Mouse (Mus musculus) hindbrain, embryonic 11.5 days (tissue): ENCODE results near the gene Tomm40l. TPM values are rescaled to one million over a fixed set of nuclear protein-coding genes. Genes with fewer than 3 reads are reported as not detected.

Source experiments
- ATAC-seq: fragments of 200-750 bp; cut with Nextera tagmentation; 2 replicates; pipeline ENCODE4 v1.8.0; 2017; ENCODE audit warnings: mild to moderate bottlenecking, moderate TSS enrichment, moderate library complexity; ENCODE audit not compliant: low FRiP score
- DNase-seq: peaks from one replicate; pipeline ENCODE4 v3.0.0-alpha.2; 2015; ENCODE audit warnings: low spot score
- H3K27ac ChIP-seq: fragments of 300-500 bp; sonication (generic); 2 replicates; pipeline ENCODE4 v1.5.1; 2014; ENCODE audit warnings: mild to moderate bottlenecking, low read depth, low read length
- H3K27me3 ChIP-seq: fragments of 300-500 bp; sonication (generic); 2 replicates; pipeline ENCODE4 v1.6.1; 2014; ENCODE audit warnings: mild to moderate bottlenecking, low read length, moderate library complexity, mixed read lengths; ENCODE audit not compliant: control insufficient read depth, insufficient read depth
- H3K36me3 ChIP-seq: fragments of 300-500 bp; sonication (generic); 2 replicates; pipeline ENCODE4 v1.6.1; 2014; ENCODE audit warnings: mild to moderate bottlenecking, low read length, moderate library complexity, mixed read lengths; ENCODE audit not compliant: control insufficient read depth, insufficient read depth
- H3K4me1 ChIP-seq: fragments of 300-500 bp; sonication (generic); replicated peaks from 2 replicates; pipeline ENCODE4 v1.6.1; 2014; ENCODE audit warnings: low read length, mixed read lengths; ENCODE audit not compliant: control insufficient read depth, insufficient read depth
- H3K4me2 ChIP-seq: fragments of 300-500 bp; sonication (generic); replicated peaks from 2 replicates; pipeline ENCODE4 v1.6.1; 2014; ENCODE audit warnings: mild to moderate bottlenecking, low read depth, low read length
- H3K4me3 ChIP-seq: fragments of 300-500 bp; sonication (generic); 2 replicates; pipeline ENCODE4 v1.5.1; 2014; ENCODE audit warnings: low read depth, low read length
- H3K9ac ChIP-seq: fragments of 300-500 bp; sonication (generic); 2 replicates; pipeline ENCODE4 v1.6.1; 2014; ENCODE audit warnings: low read depth, low read length
- H3K9me3 ChIP-seq: fragments of 300-500 bp; sonication (generic); 2 replicates; pipeline ENCODE4 v1.6.1; 2016; ENCODE audit warnings: low read length; ENCODE audit not compliant: control insufficient read depth
- WGBS: fragments of 180-500 bp; shearing (Covaris S2); extraction: QIAGEN DNeasy Blood & Tissue Kit; methylation state at CpG from one replicate; pipeline ENCODE4 v1.1.7; 2014; 5-methylcytosine and 5-hydroxymethylcytosine counted together
- polyA plus RNA-seq: library from polyadenylated mRNA; unstranded; fragments of >200 nt; fragmentation: Nextera tagmentation; extraction: Ambion mirVana; gene quantifications from 2 replicates; pipeline ENCODE4 v1.2.1, GENCODE M21; 2014

Tomm40l gene
- 23.5 and 28.8 TPM in 2 replicates for polyA plus RNA-seq

DNA sequence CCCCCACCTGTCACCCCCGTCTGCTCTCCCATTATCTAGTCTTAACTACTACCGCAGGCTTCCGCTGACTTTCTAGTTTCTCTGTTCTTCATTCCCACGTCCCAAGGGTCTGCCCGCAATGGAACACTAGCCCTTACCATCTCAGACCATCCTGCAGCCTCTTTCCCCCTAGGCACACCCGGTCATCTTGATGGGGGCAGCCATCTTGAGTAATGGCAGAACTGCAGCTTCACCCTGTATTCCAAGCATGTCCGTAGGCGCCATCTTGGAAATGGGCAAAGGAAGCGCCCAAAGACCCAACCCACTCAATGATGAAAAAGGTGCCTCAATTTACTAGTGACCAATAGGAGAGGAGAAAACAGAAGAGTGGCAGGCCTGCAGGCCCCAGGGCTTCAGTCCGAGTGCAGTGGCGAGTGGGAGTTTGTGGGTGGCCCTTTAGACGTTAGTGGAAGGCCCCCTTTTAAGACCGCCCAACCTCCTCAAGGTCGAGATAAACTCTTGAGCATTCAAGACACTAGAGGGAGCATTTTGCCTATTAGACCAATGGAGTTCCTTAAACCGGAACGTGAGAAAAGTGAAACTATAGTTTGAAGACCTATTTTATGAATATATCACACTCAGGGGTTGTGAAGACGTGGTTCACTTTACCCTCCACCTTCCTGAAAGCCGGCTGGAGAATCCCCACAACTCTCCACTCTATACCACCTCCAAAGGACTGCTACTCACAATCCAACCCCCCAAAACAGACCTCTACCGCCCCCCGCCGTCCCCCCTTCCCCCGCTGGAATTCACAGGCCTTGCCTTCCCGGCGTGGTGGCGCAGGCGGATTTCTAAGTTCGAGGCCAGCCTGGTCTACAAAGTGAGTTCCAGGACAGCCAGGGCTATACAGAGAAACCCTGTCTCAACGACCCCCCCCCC is at the start of gene Tomm40l:
Gene Tomm40l (minus strand): TSS at position 277 of the 918 bp plus-strand sequence.
- Histone ChIP-seq H3K9me3 (no peaks in the 10 kb centered on the region), H3K4me3 (peak within 1 kb of the TSS; percentile 43), H3K9ac (peak within 1 kb of the TSS; percentile 52), H3K4me1 (peaks cover 7% of the 10 kb centered on the region; the same call in 1 of the 2 replicates), H3K27ac (peak within 1 kb of the TSS; percentile 37; the same call in 1 of the 2 replicates), H3K36me3 (no peaks in the 10 kb centered on the region), H3K27me3 (no peaks in the 10 kb centered on the region), H3K4me2 (peak within 1 kb of the TSS; percentile 58)
- DNase-seq: peak; percentile 89
- peak; percentile 98 for ATAC-seq
- WGBS: 2% methylated on average over 28 of the region's 28 CpGs

DNA sequence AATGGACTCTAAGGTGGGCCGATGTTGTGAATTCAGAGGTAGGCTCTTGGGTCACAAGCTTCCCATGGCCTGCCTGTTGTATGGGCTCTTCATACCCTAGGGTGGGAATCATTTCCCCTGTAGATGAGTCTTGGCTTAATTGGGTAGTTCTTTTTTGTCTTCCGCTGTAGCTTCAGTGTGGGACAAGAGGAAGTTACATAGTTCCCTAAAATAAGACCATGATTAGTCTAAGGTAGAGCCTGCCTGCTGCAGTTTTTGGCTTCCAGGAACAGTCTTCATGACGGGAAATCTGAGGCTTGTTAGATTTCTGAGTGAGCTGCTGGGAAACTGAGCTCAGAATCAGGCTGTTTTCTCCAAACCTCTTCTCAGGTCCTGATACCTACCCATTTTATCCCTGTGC is 49.8 kb upstream of the Tomm40l start:
- no peak overlapping the region for H3K9ac ChIP-seq
- no peak overlapping the region for H3K27ac ChIP-seq
- H3K4me2 ChIP-seq: no peak overlapping the region
- 92% methylated on average over 3 of the region's 3 CpGs for WGBS
- peaks cover 5% of the 10 kb centered on the region; the same call in 1 of the 2 replicates for H3K36me3 ChIP-seq
- H3K27me3 ChIP-seq: no peaks in the 10 kb centered on the region
- DNase-seq: no peak
- H3K4me1 ChIP-seq: no peaks in the 10 kb centered on the region; the same call in 1 of the 2 replicates
- no peak for ATAC-seq
- H3K9me3 ChIP-seq: no peaks in the 10 kb centered on the region
- no peak overlapping the region for H3K4me3 ChIP-seq

DNA sequence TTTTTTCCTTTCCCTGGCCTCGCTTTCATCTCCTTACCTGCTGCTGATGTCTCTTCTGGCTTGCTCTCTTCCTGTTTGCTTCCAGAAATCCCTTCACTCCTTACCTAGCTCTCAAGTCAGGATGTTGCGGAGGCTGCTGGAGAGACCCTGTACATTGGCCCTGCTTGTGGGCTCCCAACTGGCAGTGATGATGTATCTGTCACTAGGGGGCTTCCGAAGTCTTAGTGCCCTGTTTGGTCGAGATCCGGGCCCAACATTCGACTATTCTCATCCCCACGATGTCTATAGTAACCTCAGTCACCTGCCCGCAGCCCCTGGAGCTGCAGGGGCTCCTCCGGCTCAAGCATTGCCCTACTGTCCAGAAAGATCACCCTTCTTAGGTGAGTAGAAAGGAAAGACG is 49.3 kb upstream of the Tomm40l start:
- Histone ChIP-seq H3K4me1 (no peaks in the 10 kb centered on the region; the same call in 1 of the 2 replicates), H3K36me3 (peaks cover 5% of the 10 kb centered on the region; the same call in 1 of the 2 replicates), H3K4me3 (no peak overlapping the region), H3K9me3 (no peaks in the 10 kb centered on the region), H3K9ac (no peak overlapping the region), H3K27me3 (no peaks in the 10 kb centered on the region), H3K27ac (no peak overlapping the region), H3K4me2 (no peak overlapping the region)
- DNase-seq (no peak), ATAC-seq (no peak)
- WGBS: 68% methylated on average over 10 of the region's 10 CpGs

DNA sequence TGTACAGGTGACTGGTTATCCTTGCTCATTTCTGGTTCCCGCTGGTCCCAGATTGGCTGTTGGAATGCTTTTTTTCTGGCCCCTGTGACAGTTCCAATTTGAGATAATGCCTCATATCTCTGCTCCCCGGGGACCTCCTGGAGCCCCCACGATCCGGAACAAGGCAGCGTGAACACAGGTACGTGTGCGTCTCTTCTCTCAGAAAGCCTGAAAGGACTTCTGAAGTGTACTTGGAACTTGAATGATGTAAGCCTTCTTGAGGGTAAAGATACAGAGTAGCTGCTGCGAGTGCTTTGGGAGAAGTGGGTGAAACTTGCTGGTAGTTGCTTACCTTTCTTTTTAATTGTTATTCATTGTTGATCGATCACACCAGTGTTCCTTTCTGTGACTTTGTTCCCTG is 48.9 kb upstream of the Tomm40l start:
- Histone ChIP-seq H3K4me3 (peak overlapping the region; percentile 89), H3K36me3 (peaks cover 5% of the 10 kb centered on the region; the same call in 1 of the 2 replicates), H3K4me2 (peak overlapping the region; percentile 97), H3K9ac (no peak overlapping the region), H3K27ac (no peak overlapping the region), H3K4me1 (no peaks in the 10 kb centered on the region; the same call in 1 of the 2 replicates), H3K9me3 (no peaks in the 10 kb centered on the region), H3K27me3 (no peaks in the 10 kb centered on the region)
- WGBS: 65% methylated on average over 9 of the region's 9 CpGs
- no peak for ATAC-seq
- no peak for DNase-seq

DNA sequence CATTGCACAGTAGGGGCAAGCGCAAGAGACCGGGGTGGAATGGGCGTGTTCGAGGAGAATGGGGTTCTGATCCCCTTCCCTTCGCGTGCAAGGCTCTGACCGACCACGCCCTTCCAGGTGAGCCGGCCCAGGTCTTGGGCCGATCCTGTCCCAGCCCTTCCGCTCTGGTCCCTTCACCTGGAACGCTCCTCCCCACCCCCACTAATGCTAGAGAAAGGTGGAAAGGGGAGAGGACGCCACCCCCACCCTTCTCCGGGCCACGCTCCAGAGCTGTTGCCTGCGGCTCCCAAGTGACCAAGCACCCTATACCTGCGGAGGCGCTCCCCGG is 48.2 kb upstream of the Tomm40l start:
- Histone ChIP-seq H3K9ac (peak overlapping the region; percentile 84), H3K9me3 (no peaks in the 10 kb centered on the region), H3K4me2 (peak overlapping the region; percentile 97), H3K36me3 (peaks cover 5% of the 10 kb centered on the region; the same call in 1 of the 2 replicates), H3K27ac (no peak overlapping the region), H3K4me3 (peak overlapping the region; percentile 89), H3K27me3 (no peaks in the 10 kb centered on the region), H3K4me1 (no peaks in the 10 kb centered on the region; the same call in 1 of the 2 replicates)
- no peak for DNase-seq
- WGBS: under 1% methylated on average over 19 of the region's 19 CpGs
- peak; percentile 80 for ATAC-seq

DNA sequence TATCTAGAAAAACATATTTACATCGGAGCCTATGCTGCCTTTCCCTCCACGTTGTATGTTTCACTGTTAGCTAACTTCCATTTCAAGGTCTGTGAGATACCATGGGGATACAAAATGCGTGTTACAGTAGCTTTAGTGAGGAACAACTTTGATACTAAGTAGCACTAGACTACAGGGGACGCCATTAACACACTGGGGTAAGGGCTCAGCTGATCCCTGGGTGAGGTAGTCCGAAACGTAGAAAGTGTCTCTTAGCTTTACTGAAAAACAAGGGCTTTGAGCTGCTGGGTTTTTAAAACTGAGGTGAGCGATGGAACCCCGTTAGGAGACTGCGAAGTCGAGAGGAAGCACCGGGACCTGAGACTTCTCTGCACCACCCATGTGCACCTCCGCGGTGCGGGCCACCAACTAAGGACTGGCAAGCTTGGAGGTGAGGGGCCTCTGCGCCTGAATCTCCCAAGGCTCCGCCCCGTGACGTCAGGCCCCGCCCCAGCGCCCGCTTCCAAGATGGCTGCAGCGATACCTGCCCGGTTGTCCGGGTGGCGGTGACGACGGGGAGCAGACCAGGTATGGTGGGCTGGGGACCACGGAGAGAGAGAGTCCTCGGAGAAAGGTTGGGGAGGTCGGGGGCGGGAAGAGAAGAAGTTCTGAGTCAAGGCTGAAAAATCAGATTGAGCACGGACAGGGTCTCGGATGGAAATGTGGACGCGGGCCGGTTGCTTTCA is 47.7 kb upstream of the Tomm40l start, which contains the start of gene B4galt3:
Gene B4galt3 (plus strand): TSS at position 481 of the 725 bp plus-strand sequence.
- ATAC-seq: peak; percentile 96
- peak; percentile 95 for DNase-seq
- Histone ChIP-seq H3K4me2 (peak within 1 kb of the TSS; percentile 97), H3K27ac (no peak within 1 kb of the TSS), H3K27me3 (no peaks in the 10 kb centered on the region), H3K4me1 (no peaks in the 10 kb centered on the region; the same call in 1 of the 2 replicates), H3K36me3 (peaks cover 5% of the 10 kb centered on the region; the same call in 1 of the 2 replicates), H3K9ac (peak within 1 kb of the TSS; percentile 84), H3K9me3 (no peaks in the 10 kb centered on the region), H3K4me3 (peak within 1 kb of the TSS; percentile 89)
- 2% methylated on average over 36 of the region's 36 CpGs for WGBS

DNA sequence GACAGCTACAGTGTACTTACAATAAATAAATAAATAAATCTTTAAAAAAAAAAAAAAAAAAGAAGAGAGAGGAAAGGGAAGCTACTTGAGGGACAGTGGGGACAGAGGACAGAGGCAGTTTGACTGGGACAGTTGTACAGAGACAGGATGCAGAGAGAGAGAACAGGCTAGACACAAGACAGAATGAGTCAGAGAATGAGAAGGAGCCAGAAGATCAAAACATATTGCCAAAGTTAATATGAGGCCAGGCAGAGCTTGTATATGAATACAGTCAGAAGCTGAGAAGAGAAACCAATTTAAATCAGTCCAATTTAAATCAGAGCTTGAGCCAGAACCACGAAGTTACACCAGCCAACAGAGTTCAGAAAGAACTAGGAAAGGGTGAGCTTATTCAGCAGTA is 46.0 kb upstream of the Tomm40l start:
- H3K36me3 ChIP-seq: no peaks in the 10 kb centered on the region
- no peaks in the 10 kb centered on the region for H3K9me3 ChIP-seq
- ATAC-seq: no peak
- H3K4me2 ChIP-seq: no peak overlapping the region
- no peaks in the 10 kb centered on the region; the same call in 1 of the 2 replicates for H3K4me1 ChIP-seq
- no peak overlapping the region for H3K4me3 ChIP-seq
- H3K9ac ChIP-seq: no peak overlapping the region
- no peak for DNase-seq
- H3K27ac ChIP-seq: no peak overlapping the region
- WGBS: 69% methylated on average over 1 of the region's 1 CpGs
- H3K27me3 ChIP-seq: no peaks in the 10 kb centered on the region

DNA sequence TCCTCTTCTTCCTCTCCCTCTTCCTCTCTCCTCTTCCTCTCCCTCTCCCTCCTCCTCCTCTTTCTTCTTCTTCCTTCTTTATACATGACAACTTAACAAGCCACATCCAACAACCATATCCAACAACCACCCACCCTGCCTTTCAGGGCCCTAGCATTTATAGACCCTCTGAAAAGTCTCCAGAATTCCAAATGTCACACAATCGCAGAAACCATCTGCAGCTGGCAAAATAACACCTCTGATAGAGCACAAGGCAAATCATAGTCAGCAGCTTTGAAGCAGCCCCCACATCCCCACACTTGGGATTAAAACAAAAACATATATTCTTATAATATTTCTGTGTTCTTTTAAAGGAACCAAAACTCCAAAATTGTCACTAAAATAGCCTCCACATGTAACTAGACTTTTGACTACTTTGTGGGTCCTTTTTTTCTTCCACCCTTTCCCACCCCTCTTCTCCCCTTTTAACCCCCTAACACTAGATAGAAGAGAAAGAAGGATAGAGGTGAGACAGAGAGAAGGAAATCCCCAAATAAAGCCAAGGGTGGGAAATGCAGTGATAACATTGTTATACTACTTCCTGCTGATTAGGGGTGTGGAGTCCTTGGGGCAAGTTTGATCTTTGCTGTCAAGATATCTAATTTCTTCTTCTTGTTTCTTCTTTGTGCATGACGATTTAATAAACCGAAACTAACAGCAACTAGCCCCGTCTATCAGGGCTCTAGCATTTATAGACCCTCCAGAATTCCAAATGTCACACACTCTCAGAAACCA is 43.8 kb upstream of the Tomm40l start:
- no peak for DNase-seq
- no peak overlapping the region for H3K9ac ChIP-seq
- H3K9me3 ChIP-seq: no peaks in the 10 kb centered on the region
- H3K4me2 ChIP-seq: no peak overlapping the region
- H3K27ac ChIP-seq: no peak overlapping the region
- WGBS: 78% methylated on average over 4 of the region's 4 CpGs
- H3K36me3 ChIP-seq: no peaks in the 10 kb centered on the region
- no peak overlapping the region for H3K4me3 ChIP-seq
- H3K27me3 ChIP-seq: no peaks in the 10 kb centered on the region
- no peak for ATAC-seq
- H3K4me1 ChIP-seq: no peaks in the 10 kb centered on the region; the same call in 1 of the 2 replicates
